In genomic region chr4:117891738-117892161, GRCm38 (mm10) we compare ENCODE assay signal across 8 mouse cellular contexts. TPM values are rescaled to one million over a fixed set of nuclear protein-coding genes. Genes with fewer than 3 reads are reported as not detected.
DNase-seq lines count a peak whose midpoint lies in the region; ATAC-seq and TF ChIP-seq lines count a peak whose summit lies in the region.

Gene Dph2, minus strand, starts transcription at chr4:117892032.

- H3K9me3 ChIP-seq in embryonic facial prominence, embryonic 10.5 days, result no peaks in the 10 kb centered on the region
- H3K9me3 ChIP-seq in intestine, embryonic 16.5 days (ENCODE audit: control insufficient read depth, low read length), result no peaks in the 10 kb centered on the region
- H3K9me3 ChIP-seq in midbrain, embryonic 10.5 days (replicated peaks), result no peaks in the 10 kb centered on the region

- TF ChIP-seq CTCF in small intestine, adult 2 months (IDR thresholded peaks at IDR 0.05; ENCODE audit: extremely low read depth, insufficient read length, insufficient replicate concordance, low read depth, low read length), result no peak

- H3K9ac ChIP-seq in intestine, embryonic 16.5 days (ENCODE audit: low read depth, low read length), result peak within 1 kb of the TSS; percentile 72

- TF ChIP-seq POLR2A in small intestine, adult 2 months (IDR thresholded peaks at IDR 0.05; ENCODE audit: low read depth, low read length), result no peak; the same call in 1 of the 2 replicates

- WGBS in embryonic facial prominence, embryonic 10.5 days, result under 1% methylated on average over 21 of the region's 21 CpGs
- under 1% methylated on average over 21 of the region's 21 CpGs for WGBS in intestine, embryonic 16.5 days
- under 1% methylated on average over 21 of the region's 21 CpGs for WGBS in midbrain, embryonic 10.5 days
- WGBS in small intestine, adult 2 months, result under 1% methylated on average over 21 of the region's 21 CpGs

- peak; percentile 64 to 65 for DNase-seq in urinary bladder, adult 18-20 months (ENCODE audit: low spot score in 2 of 2)
- no peak for DNase-seq in urinary bladder, postnatal 10 days (ENCODE audit: low spot score)
- peak; percentile 84 for DNase-seq in embryonic facial prominence, embryonic 10.5 days (ENCODE audit: low spot score)
- DNase-seq in gonadal fat pad, adult 2 months (ENCODE audit: low read depth), result peak; percentile 56
- peak; percentile 77 to 82 for DNase-seq in left cerebral cortex, postnatal 36 days (ENCODE audit: low spot score in 2 of 2)
- DNase-seq in midbrain, embryonic 10.5 days (ENCODE audit: low spot score), result peak; percentile 81

- H3K4me1 ChIP-seq in embryonic facial prominence, embryonic 10.5 days, result peaks cover 22% of the 10 kb centered on the region
- H3K4me1 ChIP-seq in intestine, embryonic 16.5 days (ENCODE audit: control insufficient read depth, insufficient read depth, low read length), result peaks cover 16% of the 10 kb centered on the region
- peaks cover 28% of the 10 kb centered on the region for H3K4me1 ChIP-seq in midbrain, embryonic 10.5 days
- peaks cover 5% of the 10 kb centered on the region for H3K4me1 ChIP-seq in small intestine, adult 2 months (ENCODE audit: control insufficient read depth, insufficient read depth, insufficient read length, low read length)

- intact Hi-C loops in left cerebral cortex, postnatal 36 days (cut with DNase I), result no loop called here

- H3K27me3 ChIP-seq in embryonic facial prominence, embryonic 10.5 days (replicated peaks; ENCODE audit: low read depth, poor library complexity, severe bottlenecking), result no peaks in the 10 kb centered on the region
- H3K27me3 ChIP-seq in intestine, embryonic 16.5 days (replicated peaks; ENCODE audit: control insufficient read depth, insufficient read depth, low read length), result no peaks in the 10 kb centered on the region
- H3K27me3 ChIP-seq in midbrain, embryonic 10.5 days (ENCODE audit: low read depth, poor library complexity, severe bottlenecking), result no peaks in the 10 kb centered on the region
- no peaks in the 10 kb centered on the region for H3K27me3 ChIP-seq in small intestine, adult 2 months (ENCODE audit: control insufficient read depth, insufficient read depth, low read length)

- no peak within 1 kb of the TSS for H3K27ac ChIP-seq in embryonic facial prominence, embryonic 10.5 days (replicated peaks)
- no peak within 1 kb of the TSS for H3K27ac ChIP-seq in intestine, embryonic 16.5 days (ENCODE audit: low read length)
- H3K27ac ChIP-seq in midbrain, embryonic 10.5 days (replicated peaks), result peak within 1 kb of the TSS; percentile 46; the same call in 1 of the 2 replicates
- no peak within 1 kb of the TSS for H3K27ac ChIP-seq in small intestine, adult 2 months (ENCODE audit: insufficient read depth, low read depth, low read length)

- ATAC-seq in intestine, embryonic 16.5 days, result peak; percentile 87

- peaks cover 55% of the 10 kb centered on the region for H3K36me3 ChIP-seq in embryonic facial prominence, embryonic 10.5 days (replicated peaks)
- H3K36me3 ChIP-seq in intestine, embryonic 16.5 days (ENCODE audit: control insufficient read depth, insufficient read depth, low read length), result no peaks in the 10 kb centered on the region
- peaks cover 47% of the 10 kb centered on the region for H3K36me3 ChIP-seq in midbrain, embryonic 10.5 days
- peaks cover 2% of the 10 kb centered on the region; the same call in 1 of the 2 replicates for H3K36me3 ChIP-seq in small intestine, adult 2 months (ENCODE audit: control insufficient read depth, insufficient read depth, low read length)

- peak within 1 kb of the TSS; percentile 83 for H3K4me3 ChIP-seq in embryonic facial prominence, embryonic 10.5 days
- peak within 1 kb of the TSS; percentile 85 for H3K4me3 ChIP-seq in intestine, embryonic 16.5 days (ENCODE audit: low read length)
- H3K4me3 ChIP-seq in midbrain, embryonic 10.5 days, result peak within 1 kb of the TSS; percentile 64
- H3K4me3 ChIP-seq in small intestine, adult 2 months (ENCODE audit: low read depth, low read length), result peak within 1 kb of the TSS; percentile 78

- H3K4me2 ChIP-seq in intestine, embryonic 16.5 days (ENCODE audit: low read depth, low read length), result peak within 1 kb of the TSS; percentile 78

RNA-seq across cellular contexts. Expression of gene Dph2, which starts in this region (rescaled TPM):
- 24.8 and 26.6 TPM in 2 replicates for polyA plus RNA-seq in embryonic facial prominence, embryonic 10.5 days (2016; fragmentation: Nextera tagmentation; extraction: Ambion mirVana)
- polyA plus RNA-seq in gonadal fat pad, adult 2 months (2012; rRNA removed), result 8.9 and 11.4 TPM in 2 replicates
- polyA plus RNA-seq in intestine, embryonic 16.5 days (2015; fragmentation: Nextera tagmentation; extraction: Ambion mirVana), result 17.1 and 19.4 TPM in 2 replicates
- total RNA-seq in left cerebral cortex, postnatal 36 days (2021), result 10 to 100 TPM in 1 of 2 experiments, 1 to 10 TPM in 1; 6.6 to 10.8 TPM
- polyA plus RNA-seq in midbrain, embryonic 10.5 days (2016; fragmentation: Nextera tagmentation; extraction: Ambion mirVana), result 27.9 and 30.9 TPM in 2 replicates
- 5.1 and 6.9 TPM in 2 replicates for polyA plus RNA-seq in small intestine, adult 2 months (2012; rRNA removed)
